Mouse (Mus musculus): ENCODE data around the gene Ube2d3. TPM values are rescaled to one million over a fixed set of nuclear protein-coding genes. Genes with fewer than 3 reads are reported as not detected.
"Not testable (repeated sequence)": the region's sequence is repeated elsewhere in the genome, so short reads cannot be mapped to it uniquely, and the experiment has no call there.

Gene Ube2d3
- total RNA-seq, 2 experiments from 2014 or later, result 231 to 239 TPM

- intact Hi-C loops (cut with DNase I), result loop anchor here (1.0 kb wide), 1 partner anchor 15 kb away; the partner anchor contains the start of gene Ube2d3
- no peak for DNase-seq (ENCODE audit: low spot score in 2 of 2)
Observed at GRCm38 (mm10) chr3:135423608-135424212, 14.2 kb upstream of the Ube2d3 start, which contains the start of gene Cisd2. Gene Cisd2, minus strand, starts transcription at chr3:135423925.

- no peak for DNase-seq (ENCODE audit: low spot score in 2 of 2)
- intact Hi-C loops (cut with DNase I), result loop anchor here (5.0 kb wide), 1 partner anchor 255 kb away; the partner anchor contains the start of gene Nfkb1
Observed at GRCm38 (mm10) chr3:135436901-135437616, 890 bp upstream of the Ube2d3 start.

- peak; percentile 93 to 95 for DNase-seq (ENCODE audit: low spot score in 2 of 2)
- intact Hi-C loops (cut with DNase I), result loop anchor here (1.0 to 5.0 kb wide), 2 partner anchors 15 to 254 kb away; partner anchors contain the start of genes Cisd2 and Nfkb1
Observed at GRCm38 (mm10) chr3:135438531-135438912, 573 bp downstream of the Ube2d3 start.

- intact Hi-C loops (cut with DNase I), result loop anchor here (1.0 to 5.0 kb wide), 2 partner anchors 16 to 253 kb away; partner anchors contain the start of genes Cisd2 and Nfkb1
- DNase-seq (ENCODE audit: low spot score in 2 of 2), result peak; percentile 66 to 76
Observed at GRCm38 (mm10) chr3:135438913-135439531, 1.1 kb downstream of the Ube2d3 start.

- no peak for DNase-seq (ENCODE audit: low spot score in 2 of 2)
- intact Hi-C loops (cut with DNase I), result loop anchor here (5.0 kb wide), 1 partner anchor 253 kb away; the partner anchor contains the start of gene Nfkb1
Observed at GRCm38 (mm10) chr3:135439651-135440050, 1.7 kb downstream of the Ube2d3 start.

GRCm38 (mm10) chr3:135440221-135440620 is 2.3 kb downstream of the Ube2d3 start:
- peak; percentile 21 to 28 for DNase-seq (ENCODE audit: low spot score in 2 of 2)
- intact Hi-C loops (cut with DNase I), result no loop called here

GRCm38 (mm10) chr3:135440621-135441020 is 2.7 kb downstream of the Ube2d3 start:
- no peak for DNase-seq (ENCODE audit: low spot score in 2 of 2)
- intact Hi-C loops (cut with DNase I), result no loop called here

- intact Hi-C loops (cut with DNase I), result no loop called here
- DNase-seq (ENCODE audit: low spot score in 2 of 2), result no peak
Observed at GRCm38 (mm10) chr3:135444930-135445329, 7.0 kb downstream of the Ube2d3 start.

- no peak for DNase-seq (ENCODE audit: low spot score in 2 of 2)
- intact Hi-C loops (cut with DNase I), result no loop called here
Observed at GRCm38 (mm10) chr3:135458981-135459380, 21.0 kb downstream of the Ube2d3 start.

GRCm38 (mm10) chr3:135468402-135468801 is 30.5 kb downstream of the Ube2d3 start:
- intact Hi-C loops (cut with DNase I), result no loop called here
- DNase-seq (ENCODE audit: low spot score in 2 of 2), result no peak

- no peak for DNase-seq (ENCODE audit: low spot score in 2 of 2)
- intact Hi-C loops (cut with DNase I), result no loop called here
Observed at GRCm38 (mm10) chr3:135469146-135469545, 31.2 kb downstream of the Ube2d3 start.

GRCm38 (mm10) chr3:135469974-135470373 is 32.0 kb downstream of the Ube2d3 start:
- intact Hi-C loops (cut with DNase I), result no loop called here

GRCm38 (mm10) chr3:135470823-135471222 is 32.9 kb downstream of the Ube2d3 start:
- DNase-seq (ENCODE audit: low spot score in 2 of 2), result no peak

More at GRCm38 (mm10) chr3:135469974-135470373, 32.0 kb downstream of the Ube2d3 start:
- DNase-seq (ENCODE audit: low spot score in 2 of 2), result peak; percentile 57 to 83

GRCm38 (mm10) chr3:135475025-135475424 is 37.1 kb downstream of the Ube2d3 start:
- DNase-seq (ENCODE audit: low spot score in 2 of 2), result no peak
- intact Hi-C loops (cut with DNase I), result no loop called here

More at GRCm38 (mm10) chr3:135470823-135471222, 32.9 kb downstream of the Ube2d3 start:
- intact Hi-C loops (cut with DNase I), result no loop called here

GRCm38 (mm10) chr3:135476286-135476685 is 38.3 kb downstream of the Ube2d3 start:
- intact Hi-C loops (cut with DNase I), result no loop called here
- DNase-seq (ENCODE audit: low spot score in 2 of 2), result peak; percentile 27 to 78

GRCm38 (mm10) chr3:135476977-135477376 is 39.0 kb downstream of the Ube2d3 start:
- no peak for DNase-seq (ENCODE audit: low spot score in 2 of 2)
- intact Hi-C loops (cut with DNase I), result no loop called here

- DNase-seq (ENCODE audit: low spot score in 2 of 2); intact Hi-C loops (cut with DNase I): not testable (repeated sequence)
Observed at GRCm38 (mm10) chr3:135479090-135479489, 41.1 kb downstream of the Ube2d3 start.

GRCm38 (mm10) chr3:135480767-135481166 is 42.8 kb downstream of the Ube2d3 start:
- DNase-seq (ENCODE audit: low spot score in 2 of 2), result no peak
- intact Hi-C loops (cut with DNase I), result no loop called here

- intact Hi-C loops (cut with DNase I), result no loop called here
- DNase-seq (ENCODE audit: low spot score in 2 of 2), result no peak
Observed at GRCm38 (mm10) chr3:135481608-135482007, 43.7 kb downstream of the Ube2d3 start.

GRCm38 (mm10) chr3:135484650-135485049 is 46.7 kb downstream of the Ube2d3 start:
- DNase-seq (ENCODE audit: low spot score in 2 of 2), result not testable (repeated sequence)
- intact Hi-C loops (cut with DNase I), result loop anchor here (5.0 kb wide), 1 partner anchor 38 kb away; no protein-coding TSS in a partner anchor
